Mouse (Mus musculus) frontal cortex, postnatal 14 days (tissue): ENCODE results near the gene Nrg3.
"Not testable (repeated sequence)": the region's sequence is repeated elsewhere in the genome, so short reads cannot be mapped to it uniquely, and the experiment has no call there.

Source experiments
- DNase-seq, 2 experiments: peaks; one replicate each; pipeline ENCODE4 v3.0.0; 2022; ENCODE audit warnings: low spot score in 2 of 2

The Nrg3 gene

DNA sequence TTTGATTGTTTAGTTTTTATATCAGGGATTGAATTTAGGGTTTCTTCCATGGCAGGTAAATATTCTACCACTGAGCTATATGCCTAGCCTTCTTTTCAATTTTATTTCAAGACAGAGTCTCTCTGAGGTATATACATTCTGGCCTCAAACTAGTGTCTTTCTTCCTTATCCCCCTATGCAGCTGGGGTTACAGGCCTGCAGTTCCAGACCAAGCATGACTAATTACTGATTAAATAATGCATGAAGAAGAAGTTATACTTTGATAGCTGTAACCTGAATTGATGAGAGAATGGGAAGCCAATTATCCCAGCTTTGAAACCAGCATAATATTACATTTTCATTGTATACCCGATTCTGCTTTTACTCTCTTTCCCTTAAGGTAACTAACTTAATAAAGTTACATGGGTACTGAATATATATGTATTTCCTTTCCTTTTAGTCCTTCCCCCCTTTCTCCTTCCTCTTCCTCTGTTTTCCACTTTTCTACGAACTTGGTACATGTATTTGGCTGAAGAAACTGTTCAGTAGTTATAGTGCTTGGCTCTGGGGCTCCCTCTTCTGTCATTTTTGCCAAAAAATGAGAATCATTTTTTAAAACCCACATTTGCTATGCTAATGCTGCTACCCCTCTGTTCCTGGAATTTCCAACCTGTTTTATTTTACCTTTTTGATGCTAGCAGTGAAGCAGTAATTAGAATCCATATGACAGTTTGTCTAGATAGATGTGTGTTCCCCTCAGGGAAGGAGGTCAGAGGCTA is 843.8 kb downstream of the Nrg3 start:
- DNase-seq, result no peak

DNA sequence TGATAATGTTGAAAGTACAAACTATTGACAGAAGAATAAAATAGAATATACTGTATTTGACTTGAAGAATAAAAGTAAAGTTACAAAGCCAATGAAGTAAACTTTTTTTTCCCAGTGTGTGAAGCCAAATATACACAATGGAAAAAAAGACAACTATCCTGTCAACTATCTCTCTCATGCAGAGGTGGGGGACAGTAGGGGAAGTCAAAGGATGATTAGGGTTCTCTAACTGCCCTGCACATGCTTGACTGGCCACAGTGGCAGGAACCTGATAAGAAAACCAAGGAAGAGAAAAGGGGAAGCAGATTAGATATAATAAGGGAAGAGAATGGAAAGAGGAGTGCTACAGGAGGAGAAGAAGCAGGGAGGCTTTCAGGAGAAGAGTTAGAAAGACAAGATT is 855.9 kb downstream of the Nrg3 start:
- no peak for DNase-seq

DNA sequence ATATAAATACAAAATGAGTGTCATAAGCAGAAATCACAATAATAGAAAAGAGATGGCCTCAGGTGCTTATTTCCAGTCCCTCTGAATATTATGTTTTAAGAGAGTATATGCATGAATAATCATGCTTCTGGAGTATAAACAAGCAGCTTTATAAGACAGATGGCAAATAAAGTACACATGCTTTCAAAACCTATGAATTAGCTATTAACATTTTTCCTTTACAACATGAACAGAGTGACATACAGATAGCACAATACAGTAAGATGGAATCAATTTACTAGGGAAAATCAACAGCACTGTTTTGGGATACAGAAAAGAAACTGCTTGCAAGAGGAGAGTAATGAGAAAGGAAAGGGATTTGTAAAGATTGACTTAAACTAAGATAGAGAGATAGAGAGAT is 875.2 kb downstream of the Nrg3 start:
- no peak for DNase-seq

DNA sequence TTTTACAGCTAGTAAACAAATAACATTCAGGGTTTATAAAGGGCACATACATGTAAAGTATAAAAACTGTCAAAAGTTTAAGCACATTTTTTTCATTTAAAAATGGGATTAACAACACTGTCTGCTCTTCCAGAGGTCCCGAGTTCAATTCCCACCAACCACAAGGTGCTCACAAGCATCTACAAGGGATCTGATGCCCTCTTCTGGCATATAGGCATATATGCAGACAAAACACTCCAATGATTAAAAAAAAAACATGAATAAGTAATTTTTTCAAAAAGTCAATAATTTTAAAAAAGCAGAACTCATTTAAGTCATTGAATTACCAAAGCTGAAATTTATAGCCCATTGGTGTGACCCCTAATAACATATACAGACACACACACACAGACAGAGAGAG is 878.6 kb downstream of the Nrg3 start:
- DNase-seq, result no peak

DNA sequence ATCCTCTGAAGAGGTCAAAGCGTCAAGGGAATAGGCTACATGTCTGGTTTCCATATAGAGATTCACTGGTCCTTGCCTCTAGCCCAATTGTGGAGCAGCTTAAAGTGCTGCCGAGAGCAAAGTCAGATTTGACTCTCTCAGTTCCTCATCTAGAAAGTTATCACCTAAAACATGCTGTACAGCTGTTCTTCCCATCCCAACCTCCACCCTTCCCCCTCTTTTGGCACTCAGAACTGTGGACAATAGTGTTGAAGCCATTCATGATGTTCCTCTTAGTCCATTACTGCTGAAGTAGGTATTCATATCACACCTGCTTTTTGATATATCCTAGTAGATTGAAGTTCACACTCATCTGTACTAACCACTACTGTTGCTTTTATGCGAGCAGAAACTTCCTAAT is 896.1 kb downstream of the Nrg3 start:
- no peak for DNase-seq

DNA sequence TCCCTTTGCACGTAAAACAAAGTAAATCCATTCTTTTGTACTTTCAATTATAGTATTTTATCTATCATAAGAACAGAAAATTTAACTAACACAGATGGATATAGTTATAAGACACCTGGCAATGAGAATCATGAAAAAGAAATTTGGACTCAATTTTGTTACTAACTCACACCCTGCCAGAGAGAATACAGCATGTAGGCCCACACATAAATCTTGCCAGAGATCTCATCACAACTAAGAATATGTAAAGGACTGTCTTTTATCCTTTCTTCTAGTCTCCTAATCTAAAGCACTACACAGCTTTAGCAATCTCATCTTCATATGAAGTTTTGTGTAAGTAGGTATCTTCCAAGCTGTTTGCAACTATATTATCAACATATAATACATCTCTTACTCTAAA is 904.7 kb downstream of the Nrg3 start:
- no peak for DNase-seq

DNA sequence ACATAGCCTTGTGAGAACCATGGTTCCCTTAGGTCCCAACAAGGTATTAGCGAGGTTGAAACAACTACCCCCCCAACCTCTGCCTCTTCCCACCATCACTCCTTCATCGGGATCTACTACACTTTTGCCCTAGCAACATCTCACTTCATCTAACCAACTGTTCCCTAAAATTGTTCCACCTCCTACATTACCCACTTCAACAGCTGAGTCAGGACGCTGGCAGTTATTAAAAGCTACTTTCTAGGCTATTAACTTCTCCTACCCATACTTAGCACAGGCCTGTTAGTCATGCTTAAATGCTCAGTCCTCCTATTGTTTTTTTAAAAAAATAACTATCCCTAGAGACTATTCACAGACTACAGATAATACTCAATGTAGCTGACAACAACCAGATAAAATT is 906.7 kb downstream of the Nrg3 start:
- DNase-seq, result no peak

DNA sequence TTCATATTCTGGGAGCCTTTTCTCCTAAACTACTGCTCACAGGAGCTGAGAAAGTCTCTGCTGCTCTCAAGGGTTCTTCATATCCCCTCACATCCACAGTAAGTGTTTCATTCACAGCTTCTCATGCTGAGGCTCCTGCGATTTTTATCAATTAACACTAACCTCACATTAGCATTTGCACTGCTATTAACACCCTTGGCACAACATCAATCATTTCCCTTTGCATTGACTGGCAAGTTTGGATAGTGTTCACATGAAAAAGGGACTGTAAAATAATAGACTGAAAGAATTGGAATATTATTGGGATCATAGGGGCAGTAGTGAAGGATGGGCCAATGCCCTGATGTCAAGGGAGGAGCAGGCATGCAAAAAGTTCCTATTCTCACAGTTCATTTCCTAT is 918.3 kb downstream of the Nrg3 start:
- DNase-seq, result no peak

DNA sequence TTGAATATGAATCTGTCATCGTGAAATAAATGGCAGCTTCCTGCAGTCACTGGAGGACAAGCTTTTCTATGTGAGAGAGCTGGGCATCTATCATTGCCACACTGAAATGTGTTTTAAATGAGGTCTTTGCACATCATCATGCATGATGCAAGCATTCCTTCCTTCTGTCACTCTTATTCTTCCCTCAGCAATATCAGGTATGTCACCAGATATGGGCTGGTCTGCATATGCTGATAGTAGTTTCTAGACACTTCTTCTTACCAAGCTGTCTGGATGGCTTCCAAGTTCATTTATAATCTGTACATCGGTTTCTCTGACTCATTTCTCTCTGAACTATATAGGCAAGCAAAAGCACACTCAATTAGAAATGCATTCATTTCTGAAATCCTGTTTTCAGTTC is 925.6 kb downstream of the Nrg3 start:
- no peak for DNase-seq

DNA sequence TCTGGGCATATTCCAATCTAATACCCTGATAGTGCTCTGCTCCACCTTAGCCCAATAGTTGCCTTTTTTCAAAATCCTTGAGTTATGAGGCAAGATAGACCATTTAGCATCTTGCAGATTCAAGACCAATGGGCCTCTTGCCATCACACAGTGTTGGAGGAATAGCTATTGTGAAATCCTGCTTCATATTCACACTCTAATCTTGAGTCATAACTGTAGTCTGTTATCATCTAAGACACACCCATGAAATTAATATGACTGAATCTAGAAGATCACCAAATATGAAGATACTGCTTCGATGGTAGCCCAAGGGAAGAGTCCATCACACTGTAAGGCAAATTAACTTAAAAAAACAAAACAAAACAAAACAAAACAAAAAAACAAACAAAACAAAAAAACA is 937.7 kb downstream of the Nrg3 start:
- no peak for DNase-seq

DNA sequence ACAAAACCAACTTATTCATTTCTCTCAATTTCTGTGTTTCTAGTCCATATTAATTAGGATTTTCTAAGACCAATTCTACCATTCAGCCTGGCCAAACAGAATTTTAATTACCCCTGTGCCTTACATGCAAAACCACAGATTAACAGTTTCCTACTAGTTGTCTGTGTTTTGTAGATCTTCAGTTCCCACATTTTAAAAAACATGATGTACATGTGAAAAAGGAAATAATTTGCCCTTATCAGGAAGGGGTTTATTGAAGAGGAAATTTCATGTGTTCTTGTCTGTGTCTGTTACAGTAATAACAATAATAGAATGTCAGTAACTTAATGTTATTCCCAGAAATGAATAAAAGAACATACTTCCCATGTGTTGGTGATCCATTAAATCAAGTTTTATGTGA is 939.4 kb downstream of the Nrg3 start:
- DNase-seq, result no peak

DNA sequence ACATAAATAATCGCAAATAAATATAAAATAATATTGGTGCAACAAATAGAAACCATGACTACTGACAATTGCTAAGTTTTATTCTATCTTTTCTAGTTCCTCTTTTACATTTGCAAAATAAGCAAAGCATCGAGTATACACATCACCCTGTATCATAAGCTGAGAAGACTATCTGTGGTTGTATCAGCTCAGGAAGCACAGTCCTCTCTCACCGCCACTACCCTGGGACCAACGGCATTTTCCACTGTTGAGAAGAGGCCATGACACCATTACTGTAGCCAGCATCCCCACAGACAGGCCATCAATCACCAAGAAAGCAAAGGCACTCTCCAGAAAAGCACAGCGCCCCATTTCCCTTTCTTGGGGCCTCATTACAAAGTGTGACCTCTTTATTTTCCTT is 956.7 kb downstream of the Nrg3 start:
- no peak for DNase-seq

DNA sequence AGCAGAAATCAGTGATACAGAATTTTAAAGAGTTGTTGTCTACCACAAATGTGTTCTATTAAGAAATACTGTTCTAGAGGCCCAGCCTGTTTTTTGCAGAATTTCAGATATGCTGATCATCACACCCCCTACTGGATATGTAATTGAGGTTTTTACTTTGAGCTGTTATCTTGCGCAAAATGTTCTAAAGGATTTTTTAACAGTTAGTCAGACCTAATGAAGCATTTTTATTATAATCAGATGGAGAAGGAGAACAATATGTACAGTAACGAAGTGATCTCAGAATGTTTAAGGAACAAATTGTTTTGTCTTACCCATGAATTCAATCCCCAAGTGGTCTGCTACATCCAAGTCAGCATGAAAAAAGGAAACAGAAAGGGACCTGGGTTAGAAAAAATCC is 963.9 kb downstream of the Nrg3 start:
- no peak for DNase-seq

DNA sequence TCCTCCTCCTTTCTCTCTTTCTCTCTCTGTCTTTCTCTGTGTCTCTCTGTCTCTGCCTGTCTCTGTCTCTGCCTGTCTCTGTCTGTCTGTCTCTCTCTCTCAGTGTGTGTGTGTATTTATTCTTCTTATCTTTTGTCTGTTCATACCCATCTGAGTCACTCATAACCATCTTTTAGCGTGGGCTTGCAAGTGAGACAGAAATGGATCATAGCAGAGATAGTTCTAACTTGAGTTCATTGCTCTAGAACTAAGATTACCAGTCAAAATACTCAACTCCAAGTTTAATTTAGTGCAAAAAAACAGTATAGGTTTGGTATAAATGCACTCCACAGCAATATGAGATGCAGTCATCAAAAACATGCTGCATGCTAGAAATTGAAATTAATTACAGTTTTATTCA is 977.9 kb downstream of the Nrg3 start:
- DNase-seq, result no peak

DNA sequence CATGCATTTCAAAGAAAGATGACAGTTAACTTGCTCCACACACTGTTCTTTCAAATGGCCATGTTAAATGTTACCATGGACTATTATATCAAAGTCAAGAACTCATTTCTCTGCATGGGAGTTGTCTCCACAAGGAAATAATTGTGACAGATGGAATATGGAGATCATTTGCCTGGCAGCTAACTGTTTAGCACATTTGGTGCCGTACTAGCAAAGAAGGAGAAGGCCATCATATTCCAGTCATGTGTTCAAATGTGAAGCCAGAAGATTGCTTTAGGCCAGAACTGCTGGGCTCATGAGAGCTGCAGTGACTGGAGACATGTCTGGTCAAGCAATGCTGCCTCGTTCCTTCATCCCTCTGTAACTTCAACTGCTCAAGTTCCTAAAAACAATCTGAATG is 1025.8 kb downstream of the Nrg3 start:
- no peak for DNase-seq

DNA sequence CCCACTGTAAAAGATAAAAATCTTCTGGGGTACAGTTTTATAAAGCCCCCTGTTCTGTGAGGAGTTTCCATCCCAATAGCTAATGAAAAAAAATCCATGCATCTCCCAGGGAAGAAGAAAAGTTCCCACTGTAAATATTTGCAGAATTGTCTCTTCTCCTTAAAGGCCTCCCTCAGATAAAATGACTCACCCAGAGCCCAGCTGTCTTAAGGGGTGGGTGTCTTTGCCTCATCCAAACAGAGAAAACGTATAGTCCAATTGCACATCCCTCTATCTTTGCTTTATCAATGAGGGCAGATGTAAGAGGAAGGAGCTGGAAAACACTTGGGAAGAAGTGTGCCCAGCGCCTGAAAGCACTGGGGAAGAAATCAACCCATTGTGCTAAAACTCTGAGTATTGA is 1028.1 kb downstream of the Nrg3 start:
- no peak for DNase-seq

DNA sequence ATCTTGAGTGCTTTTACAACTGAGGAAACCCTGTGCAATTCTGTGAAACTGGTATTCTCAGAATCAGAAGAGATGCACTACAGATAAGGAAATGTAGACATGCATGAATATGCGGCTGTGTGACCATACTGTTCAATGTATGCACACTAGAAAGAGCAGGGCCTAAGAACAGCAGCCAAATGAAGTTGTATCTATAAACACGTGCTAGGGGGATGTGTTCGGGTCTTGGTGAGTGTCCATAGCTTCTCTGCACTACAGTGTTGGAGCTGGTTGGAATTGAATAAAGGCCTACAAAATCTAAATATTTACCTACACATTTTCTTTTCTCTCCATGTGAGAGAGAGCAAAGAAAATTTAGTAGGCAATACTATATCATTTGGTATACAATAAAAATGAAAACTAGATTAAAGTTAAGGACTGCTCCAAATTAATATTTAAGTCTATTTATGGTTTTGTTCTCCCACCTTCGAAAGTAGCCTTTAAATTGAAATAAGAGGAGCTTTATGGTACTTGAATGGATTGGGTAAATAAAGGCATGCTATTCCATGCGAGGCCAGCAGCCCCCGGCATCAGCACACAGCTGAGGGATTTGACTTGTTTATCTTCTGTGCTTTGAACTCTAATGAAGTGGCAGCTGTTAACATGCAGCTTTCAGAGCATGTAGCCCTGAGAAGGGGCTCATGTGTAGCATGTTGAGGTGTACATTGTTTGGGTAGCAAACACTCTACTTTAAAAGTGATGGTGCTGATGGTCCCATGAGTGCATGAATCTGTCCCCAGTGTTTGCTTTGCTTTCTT is 1038.9 kb downstream of the Nrg3 start:
- no peak for DNase-seq

DNA sequence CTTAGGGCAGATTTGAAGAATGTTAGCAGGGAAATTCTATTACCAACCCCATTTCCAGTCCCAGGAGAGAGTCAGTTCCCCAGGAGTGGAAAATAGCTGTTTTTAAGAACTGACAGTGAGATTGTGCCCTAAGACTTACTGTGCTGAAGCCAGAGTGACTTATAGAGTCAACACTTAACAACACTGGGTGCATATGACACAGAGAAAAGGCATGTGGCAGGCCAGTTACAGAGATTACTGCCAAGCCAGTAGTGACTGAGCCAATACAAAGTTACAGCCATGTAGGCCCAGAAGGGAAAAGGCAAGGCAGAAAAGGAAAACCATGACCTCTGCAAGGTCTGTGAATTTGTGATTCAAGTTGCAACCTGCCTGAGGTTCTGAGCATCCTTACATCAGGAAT is 1098.2 kb downstream of the Nrg3 start:
- no peak for DNase-seq

DNA sequence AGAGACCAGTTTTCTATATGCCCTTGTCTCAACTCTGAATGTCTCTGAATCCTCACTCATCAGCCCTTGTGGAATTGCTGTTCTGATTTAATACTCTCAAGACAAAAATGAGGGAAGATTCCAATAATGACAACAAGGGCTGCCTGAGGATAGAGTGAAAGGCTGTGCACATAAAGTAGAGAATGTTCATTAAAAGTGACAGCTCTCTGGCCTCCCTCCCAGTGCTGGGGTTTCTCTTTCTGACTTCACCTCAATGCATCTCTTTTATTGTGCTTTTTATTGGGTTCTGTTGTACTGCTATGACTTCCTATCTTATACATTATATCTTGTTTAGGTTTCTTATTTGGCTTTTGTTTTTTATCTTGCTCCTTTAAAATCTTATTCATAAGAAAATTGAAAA is 1131.9 kb downstream of the Nrg3 start:
- no peak for DNase-seq

DNA sequence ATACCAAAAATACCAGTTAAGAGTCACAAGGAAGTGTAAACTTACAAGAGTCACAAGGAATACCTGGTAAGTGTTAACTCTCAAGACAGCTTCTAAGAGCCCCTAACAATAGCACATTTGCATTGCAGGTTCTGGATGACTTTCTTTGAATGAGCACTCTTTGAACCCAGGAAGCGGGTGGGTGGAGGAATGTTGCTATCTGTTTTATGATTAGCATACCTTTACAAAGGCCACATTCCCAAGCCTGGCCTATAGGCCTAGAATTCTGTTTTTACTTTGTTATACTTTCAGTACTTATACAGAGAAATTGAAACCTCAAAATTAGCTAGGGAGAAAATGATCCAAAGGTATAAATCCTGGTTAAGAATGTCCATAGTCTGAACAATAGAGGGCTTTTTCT is 1150.0 kb downstream of the Nrg3 start:
- not testable (repeated sequence) for DNase-seq

DNA sequence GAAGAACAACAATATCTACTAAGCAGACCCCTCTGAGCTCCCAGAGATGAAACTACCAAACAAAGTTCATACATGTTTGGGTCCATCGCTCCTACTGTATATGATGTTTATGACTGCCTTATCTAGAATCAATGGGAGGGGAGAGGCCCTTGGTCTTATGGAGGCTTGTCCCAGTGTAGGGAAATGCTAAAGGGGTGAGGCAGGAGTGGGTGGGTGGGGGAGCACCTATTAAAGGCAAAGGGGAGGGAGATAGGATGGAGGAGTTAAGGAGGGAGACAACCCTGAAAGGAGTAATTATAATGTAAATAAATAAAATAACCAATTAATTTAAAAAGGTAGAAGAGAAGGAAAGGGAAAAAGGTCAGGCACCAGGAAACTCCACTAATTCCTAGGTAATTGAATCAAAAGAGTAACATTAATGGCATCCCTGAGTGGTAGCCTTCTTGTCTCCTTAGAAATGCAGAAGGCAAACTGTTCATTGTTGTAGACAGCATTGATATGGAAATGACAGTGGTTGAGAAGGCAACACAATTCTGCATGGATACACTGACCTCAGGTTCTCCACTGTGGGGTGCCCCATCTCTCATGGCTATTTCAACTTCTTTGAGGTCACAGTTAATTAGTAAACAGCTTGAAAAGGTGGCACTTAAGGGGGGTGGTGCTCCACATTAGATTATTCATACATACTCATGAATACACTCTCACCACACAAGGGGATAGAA is 1152.1 kb downstream of the Nrg3 start:
- DNase-seq, result no peak
